Mouse (Mus musculus) heart, postnatal 25 days (tissue): Measurements from ENCODE around the gene Efcab14. TPM values are rescaled to one million over a fixed set of nuclear protein-coding genes. Genes with fewer than 3 reads are reported as not detected.

ENCODE experiments used
- total RNA-seq, 2 experiments: library from RNA; stranded (reverse); gene quantifications; 2 replicates each; pipeline ENCODE4 v1.2.3; 2021

Gene Efcab14
- total RNA-seq, 2 experiments from 2014 or later, result 33.4 to 37.0 TPM

Other genes starting within 250 kb of the Efcab14 start
- gene Cyp4a14, start 241.6 kb upstream of the Efcab14 start, total RNA-seq, result not detected
- gene Cyp4a10, start 219.5 kb upstream of the Efcab14 start, total RNA-seq, result not detected
- gene Cyp4a31, start 174.1 kb upstream of the Efcab14 start, total RNA-seq, result not detected
- gene Cyp4a32, start 136.8 kb upstream of the Efcab14 start, total RNA-seq, result not detected
- gene Cyp4b1, start 90.0 kb upstream of the Efcab14 start, total RNA-seq, result 10 to 100 TPM; 22.8 to 27.9 TPM
- under 1 TPM; 0.55 to 0.78 TPM for gene Tex38, start 43.3 kb downstream of the Efcab14 start, total RNA-seq
- gene Atpaf1, start 47.1 kb downstream of the Efcab14 start, total RNA-seq, result 10 to 100 TPM; 78.8 to 79.6 TPM
- 1 to 10 TPM; 4.5 to 5.4 TPM for gene Mob3c, start 90.3 kb downstream of the Efcab14 start, total RNA-seq
- 10 to 100 TPM; 19.8 to 21.9 TPM for gene Mknk1, start 101.5 kb downstream of the Efcab14 start, total RNA-seq
- gene Kncn, start 146.7 kb downstream of the Efcab14 start, total RNA-seq, result not detected
- gene 6430628N08Rik, start 152.9 kb downstream of the Efcab14 start, total RNA-seq, result not detected
- gene Dmbx1, start 202.2 kb downstream of the Efcab14 start, total RNA-seq, result not detected